Mouse (Mus musculus): ENCODE results near the gene Borcs7. TPM values are rescaled to one million over a fixed set of nuclear protein-coding genes. Genes with fewer than 3 reads are reported as not detected.

Gene Borcs7
- polyA plus RNA-seq (2015; fragmentation: Nextera tagmentation; extraction: Ambion mirVana) = 24.5 and 25.5 TPM in 2 replicates

DNA sequence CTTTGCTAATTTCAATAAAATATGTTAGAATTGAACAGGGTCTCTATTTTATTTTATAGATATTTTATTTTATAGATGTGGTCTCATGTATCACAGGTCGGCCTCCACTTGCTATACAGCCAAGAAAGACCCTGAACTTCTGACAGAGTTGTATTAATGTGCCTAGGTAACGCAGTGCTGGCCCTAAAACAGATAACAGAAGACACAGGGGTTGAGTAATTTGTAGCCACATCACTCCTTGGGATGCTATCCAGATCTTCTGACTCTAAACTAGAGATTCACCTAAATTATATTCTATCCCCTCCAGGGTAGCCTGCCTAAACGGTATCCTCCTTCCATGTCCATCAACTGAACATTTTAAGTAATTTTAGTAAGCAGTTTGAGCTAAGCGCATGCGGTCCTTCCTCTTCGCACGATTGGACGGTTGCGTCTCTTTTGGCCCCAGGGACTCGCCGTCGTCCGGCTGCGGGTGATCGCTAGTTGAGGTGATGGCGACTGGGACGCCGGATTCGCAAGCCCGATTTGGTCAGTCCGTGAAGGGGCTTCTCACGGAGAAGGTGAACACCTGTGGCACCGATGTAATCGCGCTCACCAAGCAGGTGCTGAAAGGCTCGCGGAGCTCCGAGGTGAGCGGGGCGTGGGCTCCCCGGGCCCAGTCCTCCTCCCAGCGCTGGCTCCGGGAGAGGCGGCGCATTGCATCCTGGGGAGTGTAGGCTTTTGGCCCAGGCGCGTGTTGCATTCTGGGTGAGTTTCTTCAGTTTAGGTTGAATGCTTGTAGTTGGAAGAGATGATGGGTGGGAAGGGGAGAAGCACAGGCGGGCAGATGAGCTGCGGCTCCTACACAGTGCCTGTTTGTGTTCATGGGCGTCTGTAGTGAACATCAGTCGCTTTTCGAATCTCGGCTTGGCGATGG is at the start of gene Borcs7:
Gene Borcs7 (plus strand): TSS at position 447 of the 913 bp plus-strand sequence.

DNA sequence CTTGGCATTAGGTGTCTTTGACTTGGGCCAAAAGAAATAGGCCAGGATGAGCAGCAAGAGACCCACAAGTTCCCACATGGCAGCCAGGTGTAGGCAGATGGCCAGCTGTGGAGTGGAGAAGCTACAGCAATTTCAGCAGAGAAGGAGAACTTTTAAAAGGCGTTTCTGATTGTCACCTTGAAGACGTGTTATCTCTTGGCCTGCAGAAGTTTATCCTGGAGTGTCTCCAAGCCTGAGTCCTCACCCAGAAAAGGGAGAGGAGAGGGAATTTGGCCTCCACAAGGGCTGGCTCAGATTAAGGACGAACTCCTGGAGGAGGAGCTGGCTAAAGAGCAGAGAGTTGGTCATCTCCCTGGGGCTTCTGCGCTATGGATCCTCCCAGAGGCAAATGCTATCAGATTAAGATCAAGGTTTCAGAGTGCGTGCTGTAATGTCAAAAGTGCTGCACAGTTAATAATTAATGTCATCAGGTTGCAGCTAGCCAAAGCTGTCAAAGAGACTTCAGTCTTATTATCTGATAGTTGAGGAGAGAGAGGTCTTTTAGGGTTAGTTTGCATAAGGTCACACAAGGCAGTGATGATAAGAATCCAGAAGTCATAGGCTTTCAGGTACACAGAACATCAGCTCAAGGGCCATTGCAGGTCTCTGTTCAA is 16.8 kb upstream of the Borcs7 start, which contains the start of gene Cyp17a1:
Gene Cyp17a1 (minus strand): TSS at position 407 of the 653 bp plus-strand sequence.

DNA sequence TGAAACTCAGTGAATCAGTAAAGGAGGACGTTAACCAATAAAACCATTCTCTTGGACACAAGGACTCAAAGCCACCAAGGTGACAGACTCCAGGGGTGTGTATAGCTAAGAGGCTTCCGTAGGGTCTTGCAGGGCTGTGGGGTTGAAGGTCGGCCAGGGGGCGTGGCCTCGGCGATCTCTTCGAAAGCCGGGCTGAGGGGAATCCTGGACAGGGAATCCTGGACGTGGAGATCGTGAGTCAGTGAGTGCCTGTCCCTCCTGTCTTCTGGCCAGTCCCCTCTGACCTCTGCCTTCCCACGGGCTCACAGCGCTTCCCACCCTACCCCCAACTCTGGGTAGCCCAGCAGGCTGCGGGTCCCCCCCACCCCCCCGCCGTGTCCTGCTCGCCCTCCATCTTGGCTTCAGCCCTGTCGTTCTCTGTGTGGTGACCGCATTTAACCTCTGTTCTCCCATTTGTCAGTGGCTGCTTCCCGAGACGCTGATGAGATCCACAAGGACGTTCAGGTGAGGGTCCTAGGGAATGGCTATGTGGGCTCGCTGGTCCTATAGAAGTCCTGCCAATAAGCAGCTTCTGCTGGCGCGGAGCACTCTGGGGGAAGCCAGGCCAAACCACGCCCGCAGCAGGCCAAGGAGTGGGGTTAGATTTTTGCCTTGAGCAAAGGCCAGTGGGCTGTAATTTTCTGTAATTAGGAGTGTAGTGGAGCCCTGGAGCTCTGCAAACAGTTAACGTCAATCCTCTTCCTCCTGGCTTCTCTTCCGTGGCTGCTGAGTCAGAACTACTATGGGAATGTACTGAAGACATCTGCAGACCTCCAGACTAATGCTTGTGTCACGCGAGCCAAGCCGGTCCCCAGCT is 17.8 kb downstream of the Borcs7 start, which contains the start of gene As3mt:
Gene As3mt (plus strand): TSS at position 163 of the 856 bp plus-strand sequence.

Other genes starting within 250 kb of the Borcs7 start
- 14.1 and 14.5 TPM in 2 replicates for gene Trim8, start 188.2 kb upstream of the Borcs7 start, polyA plus RNA-seq (2015; fragmentation: Nextera tagmentation; extraction: Ambion mirVana)
- 84.2 and 93.1 TPM in 2 replicates for gene Arl3, start 116.7 kb upstream of the Borcs7 start, polyA plus RNA-seq (2015; fragmentation: Nextera tagmentation; extraction: Ambion mirVana)
- gene Sfxn2, start 116.5 kb upstream of the Borcs7 start, polyA plus RNA-seq (2015; fragmentation: Nextera tagmentation; extraction: Ambion mirVana) = 9.6 and 10.0 TPM in 2 replicates
- gene Wbp1l, start 90.8 kb upstream of the Borcs7 start, polyA plus RNA-seq (2015; fragmentation: Nextera tagmentation; extraction: Ambion mirVana) = 39.0 TPM in 2 replicates
- gene Cyp17a1, start 16.7 kb upstream of the Borcs7 start, polyA plus RNA-seq (2015; fragmentation: Nextera tagmentation; extraction: Ambion mirVana) = not detected in 2 replicates
- gene As3mt, start 17.6 kb downstream of the Borcs7 start, polyA plus RNA-seq (2015; fragmentation: Nextera tagmentation; extraction: Ambion mirVana) = 19.3 and 23.8 TPM in 2 replicates
- 3.9 and 5.2 TPM in 2 replicates for gene Cnnm2, start 71.7 kb downstream of the Borcs7 start, polyA plus RNA-seq (2015; fragmentation: Nextera tagmentation; extraction: Ambion mirVana)